Mouse (Mus musculus) kidney, adult 2 months (tissue): ENCODE results near the gene Gm26620. TPM values are rescaled to one million over a fixed set of nuclear protein-coding genes. Genes with fewer than 3 reads are reported as not detected.

Experiments used
- DNase-seq: peaks from one replicate; pipeline ENCODE4 v3.0.0; 2021
- H3K27ac ChIP-seq: fragments of 200-500 bp; 2 replicates; pipeline ENCODE4 v1.5.1; 2012; ENCODE audit warnings: low read depth, low read length, control low read depth, inconsistent platforms; ENCODE audit not compliant: insufficient read depth
- H3K27me3 ChIP-seq: fragments of 200-500 bp; replicated peaks from 2 replicates; pipeline ENCODE4 v1.6.1; 2012; ENCODE audit warnings: mild to moderate bottlenecking, moderate library complexity, low read length, inconsistent platforms; ENCODE audit not compliant: control insufficient read depth, insufficient read depth
- H3K36me3 ChIP-seq: fragments of 200-500 bp; 2 replicates; pipeline ENCODE4 v1.6.1; 2012; ENCODE audit warnings: mild to moderate bottlenecking, moderate library complexity, low read length, inconsistent platforms; ENCODE audit not compliant: control insufficient read depth, insufficient read depth
- H3K4me1 ChIP-seq: fragments of 200-500 bp; 2 replicates; pipeline ENCODE4 v1.6.1; 2011; ENCODE audit warnings: low read length; ENCODE audit not compliant: control insufficient read depth, insufficient read depth
- H3K4me3 ChIP-seq: fragments of 200-500 bp; 2 replicates; pipeline ENCODE4 v1.5.1; 2011; ENCODE audit warnings: mild to moderate bottlenecking, low read depth, low read length, control low read depth; ENCODE audit not compliant: insufficient read depth
- CTCF ChIP-seq: fragments of 200-500 bp; conservative IDR thresholded peaks from 2 replicates; pipeline ENCODE4 v1.5.1; 2011; ENCODE audit warnings: low read depth, mild to moderate bottlenecking, control low read depth, low read length, moderate library complexity, mixed read lengths; ENCODE audit not compliant: insufficient read depth, insufficient read length
- POLR2A ChIP-seq: fragments of 200-500 bp; IDR thresholded peaks from one replicate; pipeline ENCODE4 v1.6.1; 2011; ENCODE audit warnings: low read depth, low read length, control low read depth
- WGBS: fragments of 180-500 bp; shearing (Covaris S2); methylation state at CpG from one replicate; pipeline ENCODE4 v1.1.7; 2018; 5-methylcytosine and 5-hydroxymethylcytosine counted together
- polyA plus RNA-seq: library from polyadenylated mRNA; depleted of rRNA; stranded (reverse); fragments of >200 nt; gene quantifications from 2 replicates; pipeline ENCODE4 v1.2.3, GENCODE M21; 2012

The Gm26620 gene
- polyA plus RNA-seq, 1 experiment: 0.75 TPM

- H3K27ac ChIP-seq: no peak overlapping the region
- 91% methylated on average over 6 of the region's 6 CpGs for WGBS
- TF ChIP-seq CTCF (no peak), POLR2A (no peak)
Measured at GRCm38 (mm10) chr1:170871402-170871801, 13.5 kb upstream of the Gm26620 start.

GRCm38 (mm10) chr1:170871961-170872360 is 12.9 kb upstream of the Gm26620 start:
- no peak for TF ChIP-seq POLR2A
- peak; percentile 28; the same call in 1 of the 2 replicates for TF ChIP-seq CTCF
- Histone ChIP-seq H3K27ac (no peak overlapping the region), H3K4me1 (peaks cover 6% of the 10 kb centered on the region; the same call in 1 of the 2 replicates), H3K36me3 (no peaks in the 10 kb centered on the region), H3K27me3 (no peaks in the 10 kb centered on the region), H3K4me3 (no peak overlapping the region)
- DNase-seq: no peak
- 83% methylated on average over 2 of the region's 2 CpGs for WGBS

More at GRCm38 (mm10) chr1:170871402-170871801, 13.5 kb upstream of the Gm26620 start:
- DNase-seq: no peak
- Histone ChIP-seq H3K36me3 (no peaks in the 10 kb centered on the region), H3K27me3 (no peaks in the 10 kb centered on the region), H3K4me3 (no peak overlapping the region), H3K4me1 (peaks cover 6% of the 10 kb centered on the region; the same call in 1 of the 2 replicates)

DNA sequence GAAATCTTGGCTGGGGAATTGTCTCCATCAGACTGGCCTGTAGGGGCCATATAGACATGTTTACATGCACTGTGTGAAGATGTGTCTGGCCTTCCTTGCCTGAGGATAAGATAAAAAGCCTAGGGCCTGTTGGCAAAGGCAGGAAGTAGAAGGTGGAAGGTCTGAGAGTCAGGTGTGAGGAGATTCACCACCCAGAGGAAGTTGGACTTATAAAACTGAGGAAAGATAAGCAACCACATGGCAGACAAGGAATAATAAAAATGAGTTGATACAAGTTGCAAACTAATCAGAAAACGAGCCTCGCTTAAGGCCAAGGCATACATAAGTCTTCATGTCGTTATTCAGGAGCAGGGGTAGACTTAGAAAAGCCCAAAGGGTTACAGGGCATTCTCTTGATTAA is 9.2 kb upstream of the Gm26620 start:
- TF ChIP-seq POLR2A: no peak
- no peak for TF ChIP-seq CTCF
- H3K4me3 ChIP-seq: no peak overlapping the region
- 33% methylated on average over 3 of the region's 3 CpGs for WGBS
- H3K27ac ChIP-seq: no peak overlapping the region
- DNase-seq: no peak
- no peaks in the 10 kb centered on the region for H3K36me3 ChIP-seq
- peaks cover 9% of the 10 kb centered on the region; the same call in 1 of the 2 replicates for H3K4me1 ChIP-seq
- H3K27me3 ChIP-seq: no peaks in the 10 kb centered on the region

DNA sequence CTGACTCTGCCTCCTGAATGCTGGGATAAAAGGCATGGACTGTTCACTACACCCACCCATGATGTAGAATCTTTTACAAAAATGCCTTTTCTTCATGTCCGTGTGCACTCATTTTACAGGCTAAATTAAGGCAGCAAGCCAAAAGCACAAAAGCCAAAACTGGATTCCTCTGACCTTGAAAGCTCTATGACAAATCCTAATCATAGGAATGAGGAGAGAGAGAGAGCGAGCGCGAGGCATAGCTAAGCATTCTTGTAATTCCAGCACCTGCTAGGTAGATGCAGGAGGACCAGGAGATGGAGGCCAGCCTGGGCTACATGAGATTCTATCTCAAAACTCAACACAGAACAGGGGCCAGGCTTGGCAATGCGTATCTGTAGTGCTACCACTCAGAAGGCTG is 8.0 kb upstream of the Gm26620 start:
- Histone ChIP-seq H3K27ac (no peak overlapping the region), H3K27me3 (no peaks in the 10 kb centered on the region), H3K36me3 (no peaks in the 10 kb centered on the region), H3K4me3 (no peak overlapping the region), H3K4me1 (peaks cover 9% of the 10 kb centered on the region; the same call in 1 of the 2 replicates)
- TF ChIP-seq CTCF: no peak
- TF ChIP-seq POLR2A: no peak
- 49% methylated on average over 5 of the region's 5 CpGs for WGBS
- no peak for DNase-seq

DNA sequence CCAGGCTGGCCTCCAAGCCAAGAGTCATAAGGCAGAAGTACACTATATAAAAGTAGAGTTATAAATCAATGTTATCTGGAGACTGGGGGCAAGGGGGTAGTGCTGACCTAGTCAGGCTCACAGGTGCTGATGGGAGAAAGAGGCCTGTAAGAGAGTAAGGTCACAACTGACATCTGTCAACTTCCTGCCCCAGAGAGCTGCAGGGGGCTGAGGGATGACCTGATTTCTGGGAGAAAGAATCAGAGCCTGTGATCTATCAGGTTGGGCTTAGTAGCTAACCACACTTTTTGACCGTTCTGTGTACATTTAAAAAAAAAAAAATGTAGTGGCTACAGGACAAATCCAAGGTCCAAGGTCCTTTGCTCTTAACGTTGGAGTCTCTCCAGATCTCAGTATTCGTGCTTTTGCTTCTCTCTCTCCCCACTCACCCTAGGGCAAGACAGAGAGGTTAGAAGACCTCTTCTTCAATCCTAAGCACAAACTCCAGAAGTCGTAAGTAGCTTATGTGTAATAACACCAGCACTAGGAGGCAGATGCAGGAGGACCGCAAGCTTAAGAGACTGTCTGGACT is 1.9 kb upstream of the Gm26620 start:
- TF ChIP-seq POLR2A (no peak), CTCF (no peak)
- no peaks in the 10 kb centered on the region for H3K27me3 ChIP-seq
- WGBS: 40% methylated on average over 5 of the region's 5 CpGs
- DNase-seq: peak; percentile 71
- peaks cover 15% of the 10 kb centered on the region; the same call in 1 of the 2 replicates for H3K4me1 ChIP-seq
- peak overlapping the region; percentile 91 for H3K27ac ChIP-seq
- H3K36me3 ChIP-seq: no peaks in the 10 kb centered on the region
- H3K4me3 ChIP-seq: no peak overlapping the region

- WGBS: 11% methylated on average over 8 of the region's 8 CpGs
- H3K4me1 ChIP-seq: peaks cover 15% of the 10 kb centered on the region; the same call in 1 of the 2 replicates
- TF ChIP-seq CTCF (no peak), POLR2A (no peak)
- no peak for DNase-seq
- peak overlapping the region; percentile 87 for H3K4me3 ChIP-seq
- H3K27me3 ChIP-seq: no peaks in the 10 kb centered on the region
- no peaks in the 10 kb centered on the region for H3K36me3 ChIP-seq
- H3K27ac ChIP-seq: peak overlapping the region; percentile 78
Measured at GRCm38 (mm10) chr1:170884390-170884789, 475 bp upstream of the Gm26620 start.

DNA sequence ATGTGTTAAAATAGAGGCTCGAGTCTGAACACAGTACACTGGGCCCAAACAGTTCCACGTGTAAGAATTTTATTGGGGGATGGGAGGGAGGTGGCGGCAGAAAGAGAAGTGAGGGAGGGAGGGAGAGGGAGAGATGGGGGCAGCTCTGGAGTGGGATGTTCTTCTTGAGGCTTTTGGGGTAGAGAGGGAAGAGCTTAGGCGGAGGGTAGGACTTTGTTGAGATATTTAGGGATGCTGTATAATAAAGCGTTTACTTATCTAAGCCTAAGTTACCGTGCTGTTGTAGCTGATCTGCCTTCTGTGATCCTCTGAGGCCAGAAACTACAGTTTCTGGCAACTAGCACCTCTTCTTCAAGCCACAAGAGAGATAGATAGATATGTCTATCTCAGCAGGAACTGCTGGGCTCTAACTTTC is 1.2 kb downstream of the Gm26620 start:
- Histone ChIP-seq H3K36me3 (no peaks in the 10 kb centered on the region), H3K4me3 (0 out of 2 replicates have a peak overlapping the region, but pooled peaks have one; percentile 13), H3K4me1 (peaks cover 11% of the 10 kb centered on the region; the same call in 1 of the 2 replicates), H3K27ac (no peak overlapping the region), H3K27me3 (no peaks in the 10 kb centered on the region)
- 46% methylated on average over 6 of the region's 6 CpGs for WGBS
- no peak for TF ChIP-seq POLR2A
- TF ChIP-seq CTCF: no peak
- DNase-seq: no peak
